Mouse (Mus musculus) heart, adult 18-20 months (tissue): ENCODE data around the gene Foxa2. TPM values are rescaled to one million over a fixed set of nuclear protein-coding genes. Genes with fewer than 3 reads are reported as not detected.

Experiments
- DNase-seq, 2 experiments: peaks; one replicate each; pipeline ENCODE4 v3.0.0; 2021 to 2022; ENCODE audit warnings: mixed read lengths in 1 of 2
- microRNA-seq, 2 experiments: library from miRNA; unstranded; fragments of <30 nt; microRNA quantifications; one replicate each; pipeline ENCODE4 v1.2.0; 2022
- total RNA-seq, 2 experiments: library from RNA; stranded (reverse); gene quantifications; 2 replicates each; pipeline ENCODE4 v1.2.3; 2021

Foxa2 gene
- total RNA-seq, 2 experiments from 2014 or later, result 0.23 TPM; not detected in 1

DNA sequence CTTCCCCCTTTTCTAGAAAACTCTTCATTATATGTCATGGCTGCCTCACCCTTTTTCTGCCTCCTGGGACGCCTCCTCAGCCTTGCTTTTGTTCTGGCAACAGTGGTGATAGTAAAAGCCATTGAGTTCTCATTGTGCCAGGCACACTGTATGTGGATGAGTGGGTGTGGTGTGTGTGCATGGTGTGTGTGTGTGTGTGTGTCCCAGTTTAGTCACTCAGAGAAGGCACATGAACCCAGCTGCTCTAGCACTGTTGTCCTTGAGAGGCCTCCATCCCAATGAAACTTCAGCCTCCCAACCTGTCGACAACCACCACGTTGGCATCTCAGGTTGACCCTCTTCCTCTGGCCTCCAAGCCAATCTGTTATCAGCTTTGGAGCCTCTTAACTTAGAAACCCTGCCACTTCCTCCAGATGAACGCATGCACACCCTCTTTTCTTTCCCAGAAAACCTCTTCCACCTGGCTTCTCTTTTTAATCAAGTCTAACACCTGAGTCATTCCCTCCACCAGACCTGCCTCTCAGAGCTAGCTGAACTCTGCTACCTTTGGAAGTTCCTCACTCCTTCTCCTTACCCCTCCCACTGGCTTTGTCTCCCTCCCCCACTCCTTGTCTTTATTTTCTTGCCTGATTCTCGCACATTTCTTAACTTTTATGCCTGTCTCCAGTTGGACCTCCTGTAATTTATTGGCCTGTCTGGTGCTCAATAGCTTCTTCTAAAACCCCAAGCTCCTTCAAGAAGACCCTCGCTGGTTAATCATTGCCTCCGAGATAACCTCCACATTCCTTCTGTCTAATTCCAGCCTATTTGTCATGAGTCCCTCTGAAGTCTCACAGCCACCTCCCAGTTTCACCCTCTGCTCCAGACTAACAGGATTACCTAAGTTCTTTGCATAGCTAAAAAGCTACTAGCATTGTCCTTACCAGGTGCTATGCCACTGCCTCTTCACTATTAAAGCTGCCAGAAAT lies 41.9 kb downstream of the Foxa2 start:
- DNase-seq, result no peak

DNA sequence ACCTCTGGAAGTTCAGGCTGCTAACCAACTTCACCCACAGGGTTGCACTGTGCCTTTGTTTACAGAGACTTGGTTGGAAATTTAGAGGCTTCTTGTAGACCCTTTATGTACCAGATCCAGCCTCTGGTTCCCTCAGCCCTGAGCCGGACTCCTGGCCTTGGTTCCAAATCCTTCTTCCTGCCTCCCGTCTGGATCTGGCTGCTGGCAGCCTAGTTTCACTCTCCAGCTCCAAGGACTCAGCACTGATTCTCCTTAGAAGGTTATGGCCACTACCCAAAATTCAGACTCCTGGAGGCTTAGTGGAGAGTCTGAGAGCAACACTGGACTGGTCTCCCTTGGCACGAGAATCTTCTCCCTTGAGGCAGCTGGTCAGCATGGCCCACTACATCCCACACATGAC lies 43.3 kb downstream of the Foxa2 start:
- no peak for DNase-seq

- DNase-seq, result no peak
Measured at GRCm38 (mm10) chr2:147998206-147998966, 48.4 kb downstream of the Foxa2 start.

- no peak for DNase-seq
Measured at GRCm38 (mm10) chr2:147996781-147997180, 50.0 kb downstream of the Foxa2 start.

DNA sequence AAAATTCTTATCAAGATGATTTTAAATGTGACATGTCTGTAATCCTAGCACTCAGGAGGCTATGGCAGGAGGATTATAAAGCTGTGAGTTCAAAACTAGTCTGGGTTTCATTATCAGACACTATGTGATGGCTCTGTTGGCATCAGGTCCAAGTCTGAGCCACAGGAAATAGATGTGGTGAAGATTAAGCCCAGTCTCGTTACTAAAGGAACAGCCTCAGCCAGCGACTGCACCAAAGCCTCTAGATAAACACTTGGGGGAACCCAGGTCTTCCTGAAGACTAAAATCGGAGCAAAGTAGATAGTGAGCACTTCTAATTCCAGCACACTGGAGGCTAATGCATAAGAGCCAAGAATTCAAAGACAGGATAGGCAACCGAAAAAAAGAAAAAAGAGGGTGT lies 52.9 kb downstream of the Foxa2 start:
- DNase-seq, result no peak

DNA sequence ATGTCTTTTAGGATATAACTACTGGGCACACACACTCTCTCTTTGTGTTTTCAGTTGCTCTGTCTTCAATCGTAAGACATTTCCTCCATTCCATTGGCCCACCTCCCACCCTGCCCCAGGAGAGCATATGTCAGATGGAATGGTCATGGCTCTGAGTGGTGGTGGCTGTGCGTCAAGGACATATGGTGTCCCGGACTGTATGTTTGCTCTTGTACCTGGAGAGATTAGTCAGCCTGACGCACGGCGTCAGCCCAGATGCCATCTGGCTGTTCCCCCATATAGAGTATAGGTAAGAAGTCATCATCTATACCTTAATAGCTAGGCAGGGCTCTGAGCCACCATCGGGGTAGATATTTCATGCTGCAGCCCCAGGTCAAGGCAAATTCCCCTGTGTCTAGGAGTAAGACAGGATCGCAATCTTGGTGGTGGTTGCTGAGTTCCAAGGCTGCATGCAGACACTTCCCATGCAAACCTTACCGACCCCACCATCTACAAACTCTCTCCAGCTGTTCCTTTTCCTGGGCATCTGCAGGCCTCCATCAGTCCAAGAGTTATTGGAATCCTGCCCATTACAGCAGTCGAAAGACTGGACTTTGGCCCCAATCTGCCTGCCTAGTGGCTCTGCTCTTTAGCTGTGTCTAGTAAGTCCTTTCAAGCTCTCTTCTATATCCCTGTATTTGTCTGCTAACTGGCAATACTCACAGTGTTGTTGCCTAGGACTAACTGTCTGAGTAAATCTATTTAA lies 53.7 kb downstream of the Foxa2 start:
- DNase-seq, result no peak

Small RNA genes lying within 50 kb of the gene (microRNA-seq; reads per million reads assigned to microRNA genes)
- 0 reads per million in 2 experiments for gene Gm27420
